Mouse (Mus musculus) forebrain, postnatal 0 days (tissue): ENCODE measurements around the gene Hdac4. TPM values are rescaled to one million over a fixed set of nuclear protein-coding genes. Genes with fewer than 3 reads are reported as not detected.

Source experiments
- ATAC-seq: fragments of 200-750 bp; cut with Nextera tagmentation; 2 replicates; pipeline ENCODE4 v1.8.0; 2017; ENCODE audit warnings: mild to moderate bottlenecking, moderate library complexity
- DNase-seq: peaks from one replicate; pipeline ENCODE4 v3.0.0-alpha.2; 2015
- H3K27ac ChIP-seq: fragments of 300-500 bp; sonication (generic); 2 replicates; pipeline ENCODE4 v1.5.1; 2014; ENCODE audit warnings: low read depth, mild to moderate bottlenecking, antibody characterized with exemption, low read length, moderate library complexity, mixed read lengths
- H3K27me3 ChIP-seq: fragments of 300-500 bp; sonication (generic); 2 replicates; pipeline ENCODE4 v1.6.1; 2014; ENCODE audit warnings: mild to moderate bottlenecking, low read length, mixed read lengths; ENCODE audit not compliant: insufficient read depth
- H3K36me3 ChIP-seq: fragments of 300-500 bp; sonication (generic); 2 replicates; pipeline ENCODE4 v1.6.1; 2014; ENCODE audit warnings: mild to moderate bottlenecking, moderate library complexity; ENCODE audit not compliant: insufficient read depth
- H3K4me1 ChIP-seq: fragments of 300-500 bp; sonication (generic); 2 replicates; pipeline ENCODE4 v1.6.1; 2014; ENCODE audit warnings: antibody characterized with exemption; ENCODE audit not compliant: insufficient read depth
- H3K4me2 ChIP-seq: fragments of 300-500 bp; sonication (generic); 2 replicates; pipeline ENCODE4 v1.6.1; 2014; ENCODE audit warnings: low read depth, mild to moderate bottlenecking, moderate library complexity
- H3K4me3 ChIP-seq: fragments of 300-500 bp; sonication (generic); 2 replicates; pipeline ENCODE4 v1.5.1; 2014; ENCODE audit warnings: low read depth, low read length, mixed read lengths
- H3K9ac ChIP-seq: fragments of 300-500 bp; sonication (generic); 2 replicates; pipeline ENCODE4 v1.6.1; 2014; ENCODE audit warnings: mild to moderate bottlenecking
- H3K9me3 ChIP-seq: fragments of 300-500 bp; sonication (generic); 2 replicates; pipeline ENCODE4 v1.6.1; 2016; ENCODE audit warnings: low read length
- CTCF ChIP-seq: sonication (generic); IDR thresholded peaks from 2 replicates; pipeline ENCODE4 v1.5.1; 2016; ENCODE audit warnings: antibody characterized with exemption, control low read depth, low read depth
- WGBS: fragments of 180-500 bp; shearing (Covaris S2); extraction: QIAGEN DNeasy Blood & Tissue Kit; methylation state at CpG from one replicate; pipeline ENCODE4 v1.1.7; 2014; 5-methylcytosine and 5-hydroxymethylcytosine counted together
- polyA plus RNA-seq: library from polyadenylated mRNA; unstranded; fragments of >200 nt; fragmentation: Nextera tagmentation; extraction: Ambion mirVana; gene quantifications from 2 replicates; pipeline ENCODE4 v1.2.1, GENCODE M21; 2015
- total RNA-seq: library from RNA; depleted of rRNA; stranded (reverse); fragments of >200 nt; gene quantifications from 2 replicates; pipeline ENCODE4 v1.2.3, GENCODE M21; 2014

Hdac4 gene
- total and polyA plus RNA-seq, 2 experiments from 2014 or later = 21.3 to 57.0 TPM

DNA sequence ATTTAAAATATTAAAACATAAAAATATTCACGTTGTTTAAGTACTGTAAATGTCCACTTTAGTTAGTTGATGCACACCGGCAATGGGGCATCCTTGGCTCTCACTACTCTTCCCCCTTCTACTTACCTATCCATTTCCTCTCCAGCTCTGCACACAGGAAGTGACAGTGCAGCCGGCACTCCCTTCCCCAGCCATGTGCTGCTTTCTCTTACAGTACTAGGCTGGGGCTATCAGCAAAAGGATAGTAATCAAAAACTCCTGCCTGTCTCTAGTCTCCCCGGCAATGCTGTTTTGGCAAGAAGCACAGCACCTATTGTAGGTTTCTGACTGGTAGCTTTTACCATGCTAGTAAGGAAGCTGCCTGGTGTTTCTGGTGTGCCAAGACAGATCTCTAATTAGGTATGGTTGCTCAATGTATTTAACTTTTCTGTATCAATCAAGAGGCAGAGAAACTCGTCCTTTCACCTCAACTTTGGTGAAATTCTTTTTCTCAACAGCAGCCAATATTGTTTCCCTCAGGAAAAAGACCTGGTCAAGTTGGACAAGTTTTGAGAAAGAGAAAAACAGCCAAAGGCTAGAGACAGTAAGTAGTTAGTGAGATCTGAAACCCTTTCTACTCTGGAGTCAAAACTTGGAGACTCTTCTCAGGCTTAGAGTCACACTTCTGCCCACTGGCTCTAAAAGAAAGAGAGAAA, 136.6 kb downstream of the Hdac4 start:
- TF ChIP-seq CTCF = no peak
- ATAC-seq = no peak
- no peak overlapping the region for H3K9ac ChIP-seq
- 76% methylated on average over 5 of the region's 5 CpGs for whole genome bisulfite sequencing
- no peaks in the 10 kb centered on the region for H3K27me3 ChIP-seq
- H3K27ac ChIP-seq = no peak overlapping the region
- no peak overlapping the region for H3K4me3 ChIP-seq
- H3K9me3 ChIP-seq = no peaks in the 10 kb centered on the region
- H3K4me2 ChIP-seq = no peak overlapping the region
- 0 out of 2 replicates have a peak, but pooled peaks cover 3% of the 10 kb centered on the region for H3K4me1 ChIP-seq
- H3K36me3 ChIP-seq = no peaks in the 10 kb centered on the region
- DNase-seq = no peak

DNA sequence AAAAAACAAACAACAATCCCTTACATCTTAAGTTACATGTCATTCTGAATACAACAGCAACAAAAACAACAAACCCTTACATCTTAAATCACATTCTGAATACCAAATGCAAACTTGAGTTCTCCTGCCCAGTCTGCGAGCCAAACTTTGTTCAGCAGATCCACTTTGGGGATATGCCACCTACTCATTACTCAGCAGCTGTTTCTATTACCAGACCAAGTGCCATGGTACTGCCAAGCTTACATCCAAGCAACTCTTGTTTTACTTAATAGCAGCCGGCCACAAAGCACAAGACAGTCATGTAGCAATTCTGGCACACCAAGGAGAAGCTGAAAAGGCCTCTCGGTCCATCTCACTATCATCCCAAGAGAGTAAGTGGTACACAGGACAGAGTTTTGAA, 138.4 kb downstream of the Hdac4 start:
- H3K27me3 ChIP-seq = no peaks in the 10 kb centered on the region
- no peak for ATAC-seq
- no peak overlapping the region for H3K27ac ChIP-seq
- no peak overlapping the region for H3K9ac ChIP-seq
- no peak for DNase-seq
- 0 out of 2 replicates have a peak, but pooled peaks cover 3% of the 10 kb centered on the region for H3K4me1 ChIP-seq
- 58% methylated on average over 3 of the region's 3 CpGs for WGBS
- no peaks in the 10 kb centered on the region for H3K36me3 ChIP-seq
- H3K9me3 ChIP-seq = no peaks in the 10 kb centered on the region
- H3K4me2 ChIP-seq = no peak overlapping the region
- no peak for TF ChIP-seq CTCF
- no peak overlapping the region for H3K4me3 ChIP-seq

DNA sequence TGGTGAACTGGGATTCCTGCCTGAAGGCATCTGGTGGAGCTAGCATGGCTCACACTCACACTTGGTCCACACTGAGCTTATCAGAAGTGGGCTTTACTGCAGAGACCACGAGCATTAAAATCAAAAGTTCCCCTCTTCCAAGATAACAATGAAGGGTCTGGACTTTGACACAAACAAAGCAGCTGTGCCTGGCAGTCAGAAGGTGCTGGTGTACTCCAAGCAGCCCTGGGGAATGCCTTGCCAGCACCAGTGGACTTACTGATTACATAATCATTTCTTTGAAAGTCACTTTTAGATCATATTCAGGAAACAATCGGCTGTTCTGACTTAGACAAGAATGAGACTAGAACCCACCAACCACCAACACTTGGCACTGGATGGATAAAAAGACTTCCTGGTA, 140.3 kb downstream of the Hdac4 start:
- WGBS = 44% methylated on average over 2 of the region's 2 CpGs
- no peak overlapping the region for H3K4me2 ChIP-seq
- no peak overlapping the region for H3K9ac ChIP-seq
- no peaks in the 10 kb centered on the region for H3K36me3 ChIP-seq
- no peaks in the 10 kb centered on the region for H3K27me3 ChIP-seq
- no peaks in the 10 kb centered on the region for H3K9me3 ChIP-seq
- H3K27ac ChIP-seq = no peak overlapping the region
- no peaks in the 10 kb centered on the region for H3K4me1 ChIP-seq
- H3K4me3 ChIP-seq = no peak overlapping the region
- TF ChIP-seq CTCF = no peak
- no peak for ATAC-seq
- no peak for DNase-seq

DNA sequence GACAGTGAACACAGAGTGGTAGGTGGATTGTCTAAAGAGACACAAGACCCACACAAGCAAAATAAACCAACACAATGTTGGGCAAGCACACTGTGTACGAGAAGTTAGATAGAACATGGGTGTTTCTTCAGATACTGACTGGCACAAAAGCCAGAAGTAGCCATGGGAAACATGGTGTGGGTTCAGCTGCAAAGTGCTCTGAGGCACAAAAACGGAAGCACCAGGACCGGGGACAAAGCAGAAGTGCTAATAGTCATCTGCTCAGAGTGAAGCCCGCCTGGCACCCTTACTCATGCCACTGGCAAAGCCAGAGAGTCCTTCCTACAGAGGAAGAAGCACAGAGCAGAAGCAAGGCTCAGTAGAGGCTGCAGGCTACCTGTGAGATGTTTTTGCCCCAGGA, 143.3 kb downstream of the Hdac4 start:
- ATAC-seq = no peak
- no peak overlapping the region for H3K27ac ChIP-seq
- no peak overlapping the region for H3K4me3 ChIP-seq
- no peaks in the 10 kb centered on the region for H3K9me3 ChIP-seq
- no peak for TF ChIP-seq CTCF
- H3K4me2 ChIP-seq = no peak overlapping the region
- H3K9ac ChIP-seq = no peak overlapping the region
- H3K36me3 ChIP-seq = no peaks in the 10 kb centered on the region
- WGBS = 85% methylated on average over 4 of the region's 4 CpGs
- no peaks in the 10 kb centered on the region for H3K4me1 ChIP-seq
- no peak for DNase-seq
- no peaks in the 10 kb centered on the region for H3K27me3 ChIP-seq

DNA sequence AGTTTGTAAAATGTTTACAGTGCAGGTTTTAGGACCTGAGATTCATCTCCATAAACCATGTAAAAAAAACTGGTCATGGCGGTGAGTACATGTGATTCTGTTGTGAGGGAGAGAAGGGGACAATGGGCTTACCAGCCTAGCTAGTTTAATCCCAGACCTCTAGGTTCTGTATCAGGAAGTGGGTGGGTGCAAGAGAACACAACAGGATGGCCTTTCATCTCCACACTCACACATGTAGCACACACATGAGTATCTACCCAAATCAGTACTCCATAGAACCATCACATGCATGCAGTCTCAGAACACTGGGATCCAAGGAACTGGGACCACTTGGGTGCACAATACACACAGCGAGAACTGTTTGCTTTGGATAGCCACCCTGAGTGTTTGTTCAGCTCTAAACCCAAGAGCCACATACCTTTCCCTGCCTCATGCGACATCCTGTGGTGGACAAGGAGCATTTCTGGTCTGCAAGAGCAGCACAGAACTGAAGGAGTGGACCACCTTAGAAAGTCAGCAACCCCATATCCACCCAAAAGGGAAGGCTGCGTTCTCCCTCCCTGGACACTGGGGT, 143.9 kb downstream of the Hdac4 start:
- ATAC-seq (no peak), DNase-seq (no peak)
- no peaks in the 10 kb centered on the region for H3K9me3 ChIP-seq
- H3K4me3 ChIP-seq = no peak overlapping the region
- H3K27ac ChIP-seq = no peak overlapping the region
- 94% methylated on average over 4 of the region's 4 CpGs for WGBS
- no peaks in the 10 kb centered on the region for H3K4me1 ChIP-seq
- no peaks in the 10 kb centered on the region for H3K36me3 ChIP-seq
- no peak overlapping the region for H3K9ac ChIP-seq
- TF ChIP-seq CTCF = no peak; the same call in 1 of the 2 replicates
- no peak overlapping the region for H3K4me2 ChIP-seq
- no peaks in the 10 kb centered on the region for H3K27me3 ChIP-seq

DNA sequence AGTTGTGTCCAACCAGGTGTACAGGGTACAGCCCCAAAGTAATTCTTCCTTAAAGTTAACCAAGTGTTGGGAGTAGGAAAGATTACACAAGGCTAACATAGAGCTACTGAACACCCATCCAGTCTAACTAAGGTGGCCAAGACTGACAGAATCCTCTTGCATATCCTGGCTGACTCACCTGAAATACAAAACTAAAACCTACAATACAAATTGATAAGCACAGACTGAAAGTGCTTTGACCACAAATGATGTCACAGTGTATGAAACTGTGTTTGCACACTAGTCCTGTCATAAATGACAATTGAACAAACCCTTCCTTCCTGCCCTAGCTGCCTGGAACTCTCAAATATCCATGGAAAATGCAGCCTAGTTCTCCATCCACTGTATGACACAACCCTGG, 144.5 kb downstream of the Hdac4 start:
- no peak for TF ChIP-seq CTCF
- Histone ChIP-seq H3K4me3 (no peak overlapping the region), H3K9ac (no peak overlapping the region), H3K4me2 (no peak overlapping the region), H3K4me1 (no peaks in the 10 kb centered on the region), H3K27ac (no peak overlapping the region), H3K27me3 (no peaks in the 10 kb centered on the region), H3K9me3 (no peaks in the 10 kb centered on the region), H3K36me3 (no peaks in the 10 kb centered on the region)
- no peak for DNase-seq
- ATAC-seq = no peak

DNA sequence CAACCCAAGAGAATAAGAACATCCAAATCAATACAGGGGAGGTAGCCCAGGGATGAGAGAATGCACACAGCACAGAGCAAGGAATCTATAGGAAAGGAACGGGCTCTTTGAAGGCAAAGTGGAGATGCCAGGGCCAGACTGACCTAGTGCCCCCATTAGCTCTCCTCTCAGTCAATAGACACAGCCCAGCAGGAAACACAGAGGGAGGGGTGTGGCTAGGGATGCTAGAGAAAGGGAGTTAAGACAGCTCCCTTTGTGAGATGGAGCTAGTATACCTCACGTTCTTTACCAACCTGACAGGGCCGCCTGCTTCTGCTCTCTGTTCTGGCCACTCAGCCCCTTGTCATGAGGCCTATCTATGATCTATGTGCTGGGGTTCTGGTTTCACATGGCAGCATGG, 144.9 kb downstream of the Hdac4 start:
- H3K4me1 ChIP-seq = no peaks in the 10 kb centered on the region
- H3K27ac ChIP-seq = no peak overlapping the region
- no peak for TF ChIP-seq CTCF
- H3K9ac ChIP-seq = no peak overlapping the region
- no peaks in the 10 kb centered on the region for H3K27me3 ChIP-seq
- DNase-seq (no peak), ATAC-seq (no peak)
- no peaks in the 10 kb centered on the region for H3K9me3 ChIP-seq
- no peak overlapping the region for H3K4me2 ChIP-seq
- WGBS = 20% methylated on average over 3 of the region's 3 CpGs
- no peaks in the 10 kb centered on the region for H3K36me3 ChIP-seq
- H3K4me3 ChIP-seq = no peak overlapping the region
